Mouse (Mus musculus) left cerebral cortex, postnatal 4 days (tissue): Measurements from ENCODE around the gene Ptgis. TPM values are rescaled to one million over a fixed set of nuclear protein-coding genes. Genes with fewer than 3 reads are reported as not detected.
A peak's percentile ranks its signal among the peaks of the same experiment; 100 is the strongest.

Experiments used
- DNase-seq: peaks from one replicate; pipeline ENCODE4 v3.0.0-alpha.2; 2022
- intact Hi-C: fragments of 180-260 bp; cut with DNase I; formaldehyde crosslinking; loops from one replicate; pipeline ENCODE4 v1.15.1; 2025
- total RNA-seq, 2 experiments: library from RNA; stranded (reverse); gene quantifications; 2 replicates each; pipeline ENCODE4 v1.2.3; 2021

Gene Ptgis
- total RNA-seq, 2 experiments from 2014 or later = 2.6 to 3.2 TPM

DNA sequence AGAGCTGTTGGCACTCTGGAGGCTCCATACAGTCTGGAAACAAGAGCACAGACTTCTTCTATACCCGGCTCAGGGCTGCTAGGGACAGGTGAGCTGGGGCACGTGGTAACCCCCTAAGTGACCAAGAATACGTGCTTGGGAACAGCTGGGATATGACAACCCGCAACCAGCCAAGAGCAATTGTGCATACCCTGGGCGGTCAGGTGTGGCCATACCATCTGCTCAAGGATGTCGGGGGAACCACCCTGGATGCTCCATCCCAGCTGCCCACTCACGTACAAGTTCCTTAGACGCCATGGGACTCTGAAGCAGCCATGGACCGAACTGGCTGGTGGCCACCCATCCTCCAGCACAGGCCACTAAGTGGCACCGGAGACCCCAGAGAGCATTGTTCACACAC, 77.3 kb downstream of the Ptgis start:
- intact Hi-C loops = no loop called here
- peak; percentile 28 for DNase-seq

DNA sequence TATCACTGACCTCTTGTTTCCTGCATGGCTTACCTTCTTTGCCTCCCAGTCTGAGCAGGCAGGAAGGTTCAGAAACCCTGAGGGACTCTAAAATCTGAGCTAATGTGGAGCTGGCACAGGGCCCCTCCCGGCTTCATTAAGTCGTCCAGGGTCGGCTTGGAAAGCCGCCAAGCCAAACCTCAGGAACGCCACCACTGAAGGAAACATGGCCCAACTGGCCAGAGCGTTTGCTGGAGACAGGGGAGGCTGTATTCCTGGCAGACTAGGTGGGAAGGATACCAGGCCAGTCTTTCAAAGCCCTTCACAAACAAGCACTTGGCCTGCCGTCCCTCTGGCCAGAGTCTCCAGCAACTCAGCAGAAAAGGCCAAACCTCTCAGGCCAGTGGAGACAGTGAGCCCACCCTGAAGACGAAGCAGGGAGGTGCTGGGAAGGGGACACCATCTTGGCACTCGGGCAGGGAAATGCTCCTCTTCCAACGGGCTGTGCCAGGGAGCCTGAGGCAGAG, 77.8 kb downstream of the Ptgis start:
- DNase-seq = peak; percentile 70
- intact Hi-C loops = no loop called here

DNA sequence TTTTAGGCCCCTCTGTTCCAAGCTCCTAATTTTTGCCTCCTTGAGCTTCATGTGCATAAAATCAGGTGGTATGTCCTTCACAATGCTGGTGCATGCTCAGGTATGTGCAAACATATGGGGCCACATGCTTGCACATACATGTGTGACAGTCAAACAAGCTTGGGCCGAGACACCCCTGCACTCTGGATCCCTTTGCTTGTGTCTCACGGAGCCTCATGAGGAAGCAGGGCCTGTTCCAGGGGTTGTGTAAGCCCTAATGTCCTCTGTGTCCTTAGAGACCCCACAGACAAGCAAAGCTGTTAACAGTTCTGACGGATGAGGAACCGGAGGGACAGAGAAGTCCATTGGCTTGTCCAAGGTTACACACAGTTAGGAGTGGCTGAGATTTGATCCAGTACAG, 80.7 kb downstream of the Ptgis start:
- no peak for DNase-seq
- intact Hi-C loops = no loop called here

DNA sequence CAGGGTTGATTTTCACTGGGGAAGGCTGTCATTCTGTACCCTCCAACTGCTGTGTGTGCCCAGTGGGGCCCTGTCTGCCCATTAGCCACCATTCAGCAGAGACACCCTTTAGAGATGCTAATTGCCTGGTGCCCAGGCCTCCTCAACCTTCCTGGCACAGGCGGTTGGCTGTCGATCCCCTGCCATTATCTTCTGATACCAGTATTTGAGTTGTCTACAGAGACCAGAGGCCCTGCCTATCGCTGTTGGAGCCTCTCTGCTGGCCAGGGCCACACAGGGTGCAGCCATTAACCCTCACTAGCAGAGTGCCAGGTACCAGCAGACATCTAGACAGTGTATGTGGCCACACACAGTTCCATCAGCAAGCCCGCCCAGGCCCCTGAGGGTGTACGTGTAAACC, 81.6 kb downstream of the Ptgis start:
- intact Hi-C loops = no loop called here
- no peak for DNase-seq

DNA sequence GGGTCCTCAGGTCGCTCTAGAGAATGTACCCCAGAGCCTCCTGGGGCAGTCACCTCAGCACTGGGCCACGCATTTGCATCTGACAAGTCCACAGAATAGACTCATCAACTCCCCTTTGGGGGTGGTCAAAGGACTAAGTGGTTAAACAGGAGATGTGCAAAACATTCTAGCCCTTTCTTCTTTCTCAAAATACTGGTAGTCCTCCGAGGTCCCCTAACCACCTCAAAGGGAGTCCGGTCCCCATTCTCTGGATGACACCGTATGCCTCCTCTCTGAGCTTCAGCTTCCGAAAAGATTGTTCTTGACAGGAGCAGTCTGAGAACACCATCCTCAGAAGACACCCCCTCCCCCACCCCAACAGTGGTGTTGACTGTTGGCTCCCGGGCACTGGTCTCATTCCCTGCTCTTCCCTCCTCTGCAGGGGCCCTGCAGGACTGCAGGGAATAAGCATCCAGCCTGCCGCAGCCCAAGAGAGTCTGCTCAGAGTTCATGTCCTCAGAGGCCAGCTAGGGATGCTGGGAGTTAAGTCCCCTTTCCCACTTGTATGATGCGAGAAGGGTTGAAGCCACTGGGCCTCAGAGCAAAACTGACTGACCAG, 84.2 kb downstream of the Ptgis start:
- no peak for DNase-seq
- intact Hi-C loops = no loop called here

DNA sequence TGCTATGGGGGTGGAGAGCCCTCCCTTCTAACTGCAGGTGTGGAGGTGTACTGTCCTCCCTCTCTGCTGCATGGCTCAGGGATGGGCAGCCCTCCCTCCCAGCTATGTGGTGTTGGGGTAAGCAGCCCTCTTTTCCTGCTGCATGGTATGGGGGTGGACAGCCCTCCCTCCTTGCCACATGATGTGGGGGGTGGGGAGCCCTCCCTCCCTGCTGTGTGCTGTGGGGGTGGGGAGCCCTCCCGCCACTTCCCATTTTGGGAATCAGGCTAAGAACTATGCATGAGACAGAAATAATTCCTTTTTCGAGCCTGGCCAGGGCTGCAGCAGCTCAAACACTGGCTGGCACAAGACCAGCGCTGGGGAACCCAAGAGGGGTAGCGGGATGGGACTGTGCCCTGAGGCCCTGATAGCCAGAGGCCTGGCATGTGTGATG, 84.8 kb downstream of the Ptgis start:
- peak; percentile 38 for DNase-seq
- intact Hi-C loops = no loop called here

DNA sequence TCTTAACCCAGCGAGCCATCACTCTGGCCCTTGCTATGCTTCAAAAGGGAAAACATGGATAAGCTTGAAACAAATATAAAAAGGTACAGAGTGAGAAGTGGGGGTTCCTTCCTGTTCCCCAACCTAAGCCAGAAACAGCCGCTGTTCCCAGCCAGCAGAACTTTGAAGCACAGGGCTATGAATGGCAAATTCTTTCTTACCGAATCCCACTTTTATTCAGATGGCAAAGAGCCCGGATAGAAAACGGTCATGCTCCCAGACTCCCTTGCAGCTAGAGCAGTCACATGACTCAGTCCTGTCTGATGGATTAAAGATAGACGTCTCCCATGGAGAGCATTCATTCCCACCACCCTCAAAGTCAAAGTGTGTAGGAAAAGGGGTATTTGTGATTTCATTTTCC, 89.5 kb downstream of the Ptgis start:
- intact Hi-C loops = no loop called here
- no peak for DNase-seq

DNA sequence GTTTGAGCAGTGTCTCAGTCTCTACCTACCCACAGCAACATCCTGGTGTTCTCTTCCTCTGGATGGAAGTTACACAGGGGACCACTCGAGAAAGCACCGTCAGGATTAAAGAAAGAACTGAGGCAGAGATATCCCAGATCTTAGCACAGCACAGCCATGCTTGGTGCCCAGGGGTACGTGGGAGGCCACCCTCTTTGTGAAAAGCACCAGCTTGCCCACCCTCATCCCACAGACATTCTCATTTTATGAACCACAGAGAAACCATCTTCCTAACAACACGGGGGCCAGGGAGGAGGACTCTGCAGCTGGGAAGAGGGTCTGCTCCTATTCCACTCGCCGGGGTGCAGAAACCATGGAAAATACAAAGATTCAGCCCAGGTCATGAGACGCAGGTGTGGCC, 90.3 kb downstream of the Ptgis start:
- DNase-seq = no peak
- intact Hi-C loops = no loop called here

DNA sequence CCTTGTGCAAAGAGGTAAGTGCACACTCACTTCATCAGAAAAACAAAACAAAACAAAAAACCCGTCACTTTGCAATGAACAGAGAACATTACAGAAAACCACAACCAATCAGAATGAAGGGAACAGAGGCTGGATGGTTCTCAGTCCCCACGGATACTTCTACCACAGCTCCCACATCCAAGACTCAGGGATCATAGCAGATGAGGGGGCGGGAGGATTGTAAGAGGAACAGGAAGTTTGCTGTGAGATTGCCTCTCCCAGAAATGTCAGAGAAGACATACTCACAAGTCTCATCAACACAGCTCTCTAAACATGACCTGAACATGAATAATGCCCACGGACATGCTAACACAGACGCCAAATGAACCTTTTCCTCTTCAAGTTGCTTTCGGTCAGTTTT, 91.4 kb downstream of the Ptgis start:
- intact Hi-C loops = no loop called here
- no peak for DNase-seq

DNA sequence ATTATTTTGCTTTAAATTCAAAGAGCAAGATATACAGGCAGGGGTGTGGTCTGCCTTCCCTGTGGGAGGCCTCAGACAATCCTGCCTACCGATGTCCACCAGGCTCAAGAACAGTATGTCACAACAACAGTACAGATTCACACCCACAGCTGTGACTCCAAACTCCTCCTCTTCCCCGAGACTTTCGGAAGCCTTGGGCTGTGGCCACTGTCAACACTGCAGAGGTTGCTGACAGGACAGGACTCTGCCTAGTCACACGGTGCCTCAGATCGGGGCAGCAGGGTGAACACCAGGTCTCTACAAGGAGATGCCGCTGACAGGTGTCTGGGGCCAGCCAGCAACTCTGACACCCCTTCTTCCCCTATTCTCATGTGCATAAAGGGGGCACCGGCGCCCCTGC, 92.7 kb downstream of the Ptgis start:
- intact Hi-C loops = no loop called here
- no peak for DNase-seq

DNA sequence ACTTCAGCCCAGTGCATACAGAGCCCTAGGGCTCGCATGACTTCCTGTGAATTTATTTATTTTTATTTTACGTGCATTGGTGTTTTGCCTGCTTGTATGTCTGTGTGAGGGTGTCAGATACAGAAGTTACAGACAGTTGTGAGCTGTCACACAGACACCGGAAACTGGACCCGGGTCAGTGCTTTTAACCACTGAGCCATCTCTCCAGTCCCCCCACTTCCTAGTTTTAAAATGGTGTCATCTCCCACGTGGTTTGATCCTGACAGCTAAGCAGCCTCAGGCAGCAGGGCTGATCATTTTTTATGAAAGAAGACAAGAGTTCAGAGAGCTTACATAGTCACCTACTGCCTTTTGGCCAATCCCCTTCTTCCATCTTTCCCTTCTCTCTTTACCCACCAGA, 94.5 kb downstream of the Ptgis start:
- DNase-seq = no peak
- intact Hi-C loops = no loop called here

DNA sequence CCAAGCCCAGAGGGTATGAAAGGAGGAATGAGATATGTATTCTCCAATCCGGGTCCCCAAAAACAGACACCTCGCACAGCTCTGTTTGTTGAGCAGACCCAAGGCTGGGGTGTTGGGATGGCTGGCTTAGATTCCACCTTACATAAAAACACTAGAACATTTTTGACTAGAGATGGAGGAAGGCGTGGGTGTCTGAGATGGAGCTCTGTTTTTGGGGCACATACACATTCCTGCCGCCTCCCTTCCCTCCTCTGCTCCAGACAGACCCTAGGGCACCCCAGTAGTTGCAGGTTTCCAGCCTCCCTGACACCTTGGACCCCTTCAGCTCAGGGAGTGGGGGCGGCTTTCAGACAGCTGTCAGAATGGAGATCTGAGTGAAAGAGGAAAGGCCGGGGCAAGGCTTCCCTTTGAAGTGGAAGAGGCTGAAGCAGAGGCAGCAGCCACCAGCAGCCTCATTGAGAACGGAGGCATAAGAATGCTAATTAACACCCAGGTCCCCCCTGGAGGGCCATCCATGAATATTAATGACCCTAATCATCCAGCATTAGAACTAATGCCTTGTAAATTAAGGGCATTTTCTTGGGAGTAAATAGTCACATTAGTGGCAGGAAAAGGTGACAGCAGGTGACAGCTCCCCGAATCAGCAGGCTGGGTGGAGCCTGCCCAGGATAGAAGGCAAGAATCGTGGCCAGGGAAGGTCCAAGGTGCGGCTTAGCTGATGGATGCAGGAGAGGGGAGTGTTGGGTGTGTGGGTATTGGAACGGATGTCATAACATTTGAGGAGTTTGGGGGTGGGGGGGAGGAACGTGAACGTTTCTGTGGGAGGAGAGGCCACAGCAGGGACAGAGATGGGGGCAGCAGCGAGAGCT, 95.7 kb downstream of the Ptgis start:
- DNase-seq = no peak
- intact Hi-C loops = no loop called here

DNA sequence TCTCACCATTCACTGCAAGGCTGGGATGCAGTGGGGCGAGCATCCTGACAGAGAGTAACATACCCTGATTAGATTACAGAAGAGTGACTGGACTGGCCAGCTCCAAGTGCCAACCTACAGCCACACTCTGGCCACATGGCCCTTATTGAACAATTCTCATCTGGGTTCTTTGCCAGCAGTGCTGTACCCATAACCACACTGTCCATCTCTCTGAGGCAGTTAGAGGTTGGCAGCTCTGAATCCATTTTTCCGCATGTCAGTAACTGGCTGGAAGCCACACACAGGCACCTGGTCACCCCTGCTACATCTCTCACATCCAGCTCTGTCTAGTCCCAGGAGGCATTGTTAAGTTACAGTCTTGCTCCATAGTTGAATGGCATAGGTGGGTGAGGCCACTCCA, 96.5 kb downstream of the Ptgis start:
- DNase-seq = peak; percentile 16
- intact Hi-C loops = no loop called here

DNA sequence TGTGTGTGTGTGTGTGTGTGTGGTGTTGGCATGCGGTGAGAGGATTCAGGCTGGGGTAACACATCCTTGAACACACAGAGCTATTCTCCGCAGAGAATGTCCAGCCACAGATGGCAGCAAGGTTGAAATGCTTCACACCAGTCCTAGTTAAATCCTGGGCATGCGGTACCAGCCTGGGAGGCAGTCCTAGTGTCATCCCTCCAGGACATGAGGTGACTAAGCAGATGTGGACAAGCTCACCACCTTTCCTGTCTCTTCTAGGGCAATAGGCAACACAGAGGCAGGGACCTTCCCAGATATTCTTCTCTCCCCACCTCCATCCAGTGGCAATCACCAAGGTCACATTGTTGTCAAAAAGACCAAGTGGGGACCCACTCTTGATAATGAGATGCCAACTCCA, 98.1 kb downstream of the Ptgis start:
- intact Hi-C loops = no loop called here
- no peak for DNase-seq

DNA sequence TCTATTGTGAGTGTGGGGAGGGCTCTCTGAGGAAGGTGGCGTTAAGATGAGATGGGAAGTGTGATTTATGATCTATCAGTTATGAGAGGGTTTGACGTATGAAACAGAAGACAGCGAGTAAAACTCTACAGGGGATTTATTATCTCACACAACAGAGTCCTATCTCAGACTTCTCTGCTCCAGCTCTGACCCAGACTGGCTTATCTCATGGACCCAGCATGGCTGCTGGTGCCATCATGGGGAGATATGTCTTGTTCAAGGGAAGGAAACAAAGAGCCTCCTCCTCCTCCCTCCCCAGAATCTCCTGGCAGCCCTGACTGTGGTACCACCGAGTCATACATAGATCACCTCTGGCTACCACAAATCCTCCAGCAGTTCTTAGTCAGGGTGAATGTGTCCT, 98.6 kb downstream of the Ptgis start:
- DNase-seq = no peak
- intact Hi-C loops = no loop called here

Other genes starting within 250 kb of the Ptgis start
- gene Stau1, start 244.3 kb downstream of the Ptgis start, total RNA-seq = 100 to 1,000 TPM; 111 TPM
- gene Ddx27, start 225.4 kb downstream of the Ptgis start, total RNA-seq = 10 to 100 TPM; 44.2 to 46.4 TPM
- 10 to 100 TPM; 30.3 to 32.1 TPM for gene Znfx1, start 177.6 kb downstream of the Ptgis start, total RNA-seq
- gene Kcnb1, start 50.4 kb downstream of the Ptgis start, total RNA-seq = 10 to 100 TPM; 46.5 to 50.9 TPM
- gene B4galt5, start 108.6 kb upstream of the Ptgis start, total RNA-seq = 10 to 100 TPM; 77.2 to 80.4 TPM
- 10 to 100 TPM; 33.9 to 42.1 TPM for gene Slc9a8, start 181.1 kb upstream of the Ptgis start, total RNA-seq